Mouse (Mus musculus): ENCODE results near the gene Cacna1a.

Cacna1a gene

GRCm38 (mm10) chr8:84413886-84414851 is 25.9 kb downstream of the Cacna1a start:
- DNase-seq (ENCODE audit: low read depth, low spot score) = peak; percentile 86

- DNase-seq (ENCODE audit: low read depth, low spot score) = no peak
Measured at GRCm38 (mm10) chr8:84414918-84415317, 26.7 kb downstream of the Cacna1a start.

- peak; percentile 62 for DNase-seq (ENCODE audit: low read depth, low spot score)
Measured at GRCm38 (mm10) chr8:84415378-84415898, 27.2 kb downstream of the Cacna1a start.

GRCm38 (mm10) chr8:84416041-84416440 is 27.8 kb downstream of the Cacna1a start:
- peak; percentile 37 for DNase-seq (ENCODE audit: low read depth, low spot score)

GRCm38 (mm10) chr8:84416915-84417314 is 28.7 kb downstream of the Cacna1a start:
- DNase-seq (ENCODE audit: low read depth, low spot score) = no peak

- peak; percentile 65 for DNase-seq (ENCODE audit: low read depth, low spot score)
Measured at GRCm38 (mm10) chr8:84417840-84418239, 29.6 kb downstream of the Cacna1a start.

- DNase-seq (ENCODE audit: low read depth, low spot score) = peak; percentile 51
Measured at GRCm38 (mm10) chr8:84424426-84424825, 36.2 kb downstream of the Cacna1a start.

GRCm38 (mm10) chr8:84426087-84426486 is 37.8 kb downstream of the Cacna1a start:
- DNase-seq (ENCODE audit: low read depth, low spot score) = no peak

GRCm38 (mm10) chr8:84426582-84426981 is 38.3 kb downstream of the Cacna1a start:
- no peak for DNase-seq (ENCODE audit: low read depth, low spot score)

GRCm38 (mm10) chr8:84428034-84428433 is 39.8 kb downstream of the Cacna1a start:
- no peak for DNase-seq (ENCODE audit: low read depth, low spot score)

GRCm38 (mm10) chr8:84429014-84429413 is 40.8 kb downstream of the Cacna1a start:
- DNase-seq (ENCODE audit: low read depth, low spot score) = peak; percentile 77

- peak; percentile 60 for DNase-seq (ENCODE audit: low read depth, low spot score)
Measured at GRCm38 (mm10) chr8:84429492-84429891, 41.3 kb downstream of the Cacna1a start.

- DNase-seq (ENCODE audit: low read depth, low spot score) = no peak
Measured at GRCm38 (mm10) chr8:84435370-84435769, 47.1 kb downstream of the Cacna1a start.

GRCm38 (mm10) chr8:84439813-84440212 is 51.6 kb downstream of the Cacna1a start:
- DNase-seq (ENCODE audit: low read depth, low spot score) = no peak

- DNase-seq (ENCODE audit: low read depth, low spot score) = no peak
Measured at GRCm38 (mm10) chr8:84442043-84442442, 53.8 kb downstream of the Cacna1a start.

- no peak for DNase-seq (ENCODE audit: low read depth, low spot score)
Measured at GRCm38 (mm10) chr8:84446571-84446991, 58.3 kb downstream of the Cacna1a start.

GRCm38 (mm10) chr8:84454532-84454931 is 66.3 kb downstream of the Cacna1a start:
- DNase-seq (ENCODE audit: low read depth, low spot score) = peak; percentile 64

- no peak for DNase-seq (ENCODE audit: low read depth, low spot score)
Measured at GRCm38 (mm10) chr8:84458853-84459252, 70.6 kb downstream of the Cacna1a start.

- DNase-seq (ENCODE audit: low read depth, low spot score) = peak; percentile 66
Measured at GRCm38 (mm10) chr8:84459276-84459675, 71.0 kb downstream of the Cacna1a start.

- peak; percentile 31 for DNase-seq (ENCODE audit: low read depth, low spot score)
Measured at GRCm38 (mm10) chr8:84460698-84461097, 72.5 kb downstream of the Cacna1a start.

- DNase-seq (ENCODE audit: low read depth, low spot score) = no peak
Measured at GRCm38 (mm10) chr8:84466932-84467331, 78.7 kb downstream of the Cacna1a start.

GRCm38 (mm10) chr8:84469076-84469475 is 80.8 kb downstream of the Cacna1a start:
- no peak for DNase-seq (ENCODE audit: low read depth, low spot score)

Measured in ZHBTc4 (cell line).